Mouse (Mus musculus): ENCODE results near the gene Snx8. TPM values are rescaled to one million over a fixed set of nuclear protein-coding genes. Genes with fewer than 3 reads are reported as not detected.

Snx8 gene
- total and polyA plus RNA-seq, 3 experiments = 19.7 to 30.7 TPM; not detected in 1

- no peak overlapping the region for H3K9ac ChIP-seq (ENCODE audit: control insufficient read depth, low read depth, low read length, poor library complexity, severe bottlenecking)
- H3K79me2 ChIP-seq (ENCODE audit: control insufficient read depth, insufficient read depth, low read length, poor library complexity) = peaks cover 13% of the 10 kb centered on the region
- no peak for DNase-seq (ENCODE audit: low read depth, low spot score)
- no peaks in the 10 kb centered on the region for H3K27me3 ChIP-seq (ENCODE audit: control insufficient read depth in 1 of 2, insufficient read depth in 2 of 2, low read length in 2 of 2)
- peaks cover 0 to 4% of the 10 kb centered on the region in 2 experiments; a peak in 1 of 4 replicates for H3K4me1 ChIP-seq (ENCODE audit: control insufficient read depth in 1 of 2, insufficient read depth in 2 of 2, low read length in 2 of 2)
- peaks cover 0 to 7% of the 10 kb centered on the region in 2 experiments; a peak in 2 of 4 replicates for H3K36me3 ChIP-seq (ENCODE audit: control insufficient read depth in 1 of 2, insufficient read depth in 2 of 2, low read length in 2 of 2)
- H3K4me3 ChIP-seq (ENCODE audit: control insufficient read depth in 1 of 2, insufficient read depth in 1 of 2, low read depth in 2 of 2, low read length in 2 of 2) = no peak overlapping the region
- H3K9me3 ChIP-seq (replicated peaks; ENCODE audit: insufficient read depth, low read length) = no peaks in the 10 kb centered on the region
- no peak overlapping the region for H3K27ac ChIP-seq (ENCODE audit: control insufficient read depth, low read depth, low read length)
- TF ChIP-seq ETS1 (IDR thresholded peaks at IDR 0.05; ENCODE audit: low read depth, low read length) (no peak), POLR2AphosphoS5 (IDR thresholded peaks at IDR 0.05; ENCODE audit: borderline replicate concordance, low read depth, low read length) (no peak), CTCF (IDR thresholded peaks at IDR 0.05 in 2 of 3, conservative IDR thresholded peaks at IDR 0.05 in 1 of 3; ENCODE audit: control insufficient read depth in 1 of 3, insufficient read depth in 1 of 3, low read depth in 2 of 3, low read length in 3 of 3, poor library complexity in 1 of 3, severe bottlenecking in 1 of 3) (no peak), ELF1 (IDR thresholded peaks at IDR 0.05; ENCODE audit: low read depth, low read length) (no peak), NELFE (IDR thresholded peaks at IDR 0.05; ENCODE audit: low read depth, low read length) (no peak), SMC3 (IDR thresholded peaks at IDR 0.05; ENCODE audit: low read depth, low read length) (no peak), E2F4 (IDR thresholded peaks at IDR 0.05; ENCODE audit: borderline replicate concordance, low read depth, low read length) (no peak), BHLHE40 (IDR thresholded peaks at IDR 0.05; ENCODE audit: borderline replicate concordance, low read depth, low read length) (no peak), GABPA (IDR thresholded peaks at IDR 0.05; ENCODE audit: low read depth, low read length) (no peak), POLR2A (IDR thresholded peaks at IDR 0.05; ENCODE audit: control insufficient read depth in 1 of 2, insufficient read depth in 1 of 2, low read depth in 1 of 2, low read length in 2 of 2, poor library complexity in 1 of 2) (no peak), ZC3H11A (IDR thresholded peaks at IDR 0.05; ENCODE audit: low read depth, low read length) (no peak), SIN3A (IDR thresholded peaks at IDR 0.05; ENCODE audit: low read length) (no peak)
Observed at GRCm38 (mm10) chr5:140373711-140374110, 15.4 kb downstream of the Snx8 start.

DNA sequence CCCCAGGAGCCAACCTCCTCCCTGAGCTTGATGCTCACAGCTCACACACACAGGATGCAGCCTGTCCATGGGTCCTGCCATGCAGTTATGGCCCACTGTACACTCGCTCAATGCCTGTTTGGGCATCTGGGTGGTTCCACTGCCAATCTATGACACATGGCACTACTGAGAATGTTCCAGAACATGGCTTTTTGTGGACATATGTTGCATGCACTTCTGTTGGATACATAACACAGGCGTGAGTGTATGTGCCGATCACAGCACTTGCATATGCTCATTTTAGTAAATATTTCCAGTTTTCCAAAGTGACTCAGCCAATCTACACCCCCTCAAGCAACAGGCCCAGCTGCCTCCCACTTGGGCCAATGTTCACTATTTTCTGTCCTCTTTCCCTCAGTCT lies 17.4 kb downstream of the Snx8 start:
- Histone ChIP-seq H3K9ac (ENCODE audit: control insufficient read depth, low read depth, low read length, poor library complexity, severe bottlenecking) (no peak overlapping the region), H3K4me3 (ENCODE audit: control insufficient read depth in 1 of 2, insufficient read depth in 1 of 2, low read depth in 2 of 2, low read length in 2 of 2) (no peak overlapping the region), H3K9me3 (replicated peaks; ENCODE audit: insufficient read depth, low read length) (no peaks in the 10 kb centered on the region), H3K36me3 (ENCODE audit: control insufficient read depth in 1 of 2, insufficient read depth in 2 of 2, low read length in 2 of 2) (0 out of 4 replicates have a peak, but pooled peaks cover 0 to 2% of the 10 kb centered on the region in 2 experiments), H3K4me1 (ENCODE audit: control insufficient read depth in 1 of 2, insufficient read depth in 2 of 2, low read length in 2 of 2) (no peaks in the 10 kb centered on the region), H3K79me2 (ENCODE audit: control insufficient read depth, insufficient read depth, low read length, poor library complexity) (peaks cover 10% of the 10 kb centered on the region), H3K27ac (ENCODE audit: control insufficient read depth, low read depth, low read length) (no peak overlapping the region), H3K27me3 (ENCODE audit: control insufficient read depth in 1 of 2, insufficient read depth in 2 of 2, low read length in 2 of 2) (no peaks in the 10 kb centered on the region)
- TF ChIP-seq CTCF (IDR thresholded peaks at IDR 0.05 in 2 of 3, conservative IDR thresholded peaks at IDR 0.05 in 1 of 3; ENCODE audit: control insufficient read depth in 1 of 3, insufficient read depth in 1 of 3, low read depth in 2 of 3, low read length in 3 of 3, poor library complexity in 1 of 3, severe bottlenecking in 1 of 3) = no peak
- TF ChIP-seq MXI1 (IDR thresholded peaks at IDR 0.05; ENCODE audit: low read depth, low read length) = no peak
- no peak for TF ChIP-seq GABPA (IDR thresholded peaks at IDR 0.05; ENCODE audit: low read depth, low read length)
- no peak for TF ChIP-seq SIN3A (IDR thresholded peaks at IDR 0.05; ENCODE audit: low read length)
- no peak for TF ChIP-seq MAX (IDR thresholded peaks at IDR 0.05; ENCODE audit: low read length)
- TF ChIP-seq GATA1 (IDR thresholded peaks at IDR 0.05; ENCODE audit: low read depth, low read length) = no peak
- TF ChIP-seq ETS1 (IDR thresholded peaks at IDR 0.05; ENCODE audit: low read depth, low read length) = no peak
- no peak for DNase-seq (ENCODE audit: low read depth, low spot score)
